Mouse (Mus musculus) limb, embryonic 13.5 days (tissue): ENCODE measurements around the gene Gapt. TPM values are rescaled to one million over a fixed set of nuclear protein-coding genes. Genes with fewer than 3 reads are reported as not detected.

Experiments used
- ATAC-seq: fragments of 200-750 bp; cut with Nextera tagmentation; 2 replicates; pipeline ENCODE4 v1.8.0; 2017; ENCODE audit warnings: low read depth, moderate number of reproducible peaks, moderate TSS enrichment; ENCODE audit not compliant: low FRiP score
- H3K27ac ChIP-seq: fragments of 300-500 bp; sonication (generic); 2 replicates; pipeline ENCODE4 v1.5.1; 2015; ENCODE audit warnings: inconsistent platforms, mild to moderate bottlenecking, moderate library complexity
- H3K27me3 ChIP-seq: fragments of 300-500 bp; sonication (generic); 2 replicates; pipeline ENCODE4 v1.6.1; 2015; ENCODE audit warnings: mild to moderate bottlenecking, inconsistent platforms
- H3K36me3 ChIP-seq: fragments of 300-500 bp; sonication (generic); 2 replicates; pipeline ENCODE4 v1.6.1; 2015; ENCODE audit warnings: inconsistent platforms, mild to moderate bottlenecking, moderate library complexity
- H3K4me1 ChIP-seq: fragments of 300-500 bp; sonication (generic); 2 replicates; pipeline ENCODE4 v1.6.1; 2015; ENCODE audit warnings: inconsistent platforms
- H3K4me2 ChIP-seq: fragments of 300-500 bp; sonication (generic); replicated peaks from 2 replicates; pipeline ENCODE4 v1.6.1; 2015; ENCODE audit warnings: inconsistent platforms, mild to moderate bottlenecking, moderate library complexity
- H3K4me3 ChIP-seq: fragments of 300-500 bp; sonication (generic); 2 replicates; pipeline ENCODE4 v1.5.1; 2015; ENCODE audit warnings: moderate library complexity, mild to moderate bottlenecking, inconsistent platforms
- H3K9ac ChIP-seq: fragments of 300-500 bp; sonication (generic); 2 replicates; pipeline ENCODE4 v1.6.1; 2015; ENCODE audit warnings: mild to moderate bottlenecking, inconsistent platforms
- H3K9me3 ChIP-seq: fragments of 300-500 bp; sonication (generic); 2 replicates; pipeline ENCODE4 v1.6.1; 2016; ENCODE audit warnings: inconsistent platforms
- WGBS: fragments of 180-500 bp; shearing (Covaris S2); methylation state at CpG from one replicate; pipeline ENCODE4 v1.1.7; 2015; 5-methylcytosine and 5-hydroxymethylcytosine counted together
- polyA plus RNA-seq: library from polyadenylated mRNA; unstranded; fragments of >200 nt; fragmentation: Nextera tagmentation; extraction: Ambion mirVana; gene quantifications from 2 replicates; pipeline ENCODE4 v1.2.1, GENCODE M21; 2015

The Gapt gene
- polyA plus RNA-seq, 1 experiment from 2014 or later = 0.11 TPM

GRCm38 (mm10) chr13:110332958-110333597 is 23.9 kb downstream of the Gapt start:
- no peak for ATAC-seq
- H3K4me2 ChIP-seq = no peak overlapping the region
- H3K9ac ChIP-seq = no peak overlapping the region
- no peak overlapping the region for H3K4me3 ChIP-seq
- 92% methylated on average over 14 of the region's 14 CpGs for WGBS
- H3K27ac ChIP-seq = no peak overlapping the region
- no peaks in the 10 kb centered on the region for H3K4me1 ChIP-seq
- H3K27me3 ChIP-seq = no peaks in the 10 kb centered on the region
- no peaks in the 10 kb centered on the region for H3K9me3 ChIP-seq
- H3K36me3 ChIP-seq = no peaks in the 10 kb centered on the region

- WGBS = 69% methylated on average over 4 of the region's 4 CpGs
- H3K9ac ChIP-seq = no peak overlapping the region
- no peak overlapping the region for H3K4me3 ChIP-seq
- no peaks in the 10 kb centered on the region for H3K9me3 ChIP-seq
- no peak overlapping the region for H3K27ac ChIP-seq
- ATAC-seq = no peak
- no peaks in the 10 kb centered on the region for H3K27me3 ChIP-seq
- H3K4me2 ChIP-seq = no peak overlapping the region
- peaks cover 5% of the 10 kb centered on the region; the same call in 1 of the 2 replicates for H3K4me1 ChIP-seq
- no peaks in the 10 kb centered on the region for H3K36me3 ChIP-seq
These were observed 38.3 kb downstream of the Gapt start for GRCm38 (mm10) chr13:110318746-110319145.

- ATAC-seq = no peak
- H3K4me3 ChIP-seq = no peak overlapping the region
- H3K9ac ChIP-seq = no peak overlapping the region
- H3K4me2 ChIP-seq = no peak overlapping the region
- no peak overlapping the region for H3K27ac ChIP-seq
- WGBS = 87% methylated on average over 5 of the region's 5 CpGs
- no peaks in the 10 kb centered on the region for H3K27me3 ChIP-seq
- H3K36me3 ChIP-seq = no peaks in the 10 kb centered on the region
- H3K4me1 ChIP-seq = no peaks in the 10 kb centered on the region
- H3K9me3 ChIP-seq = no peaks in the 10 kb centered on the region
These were observed 49.8 kb downstream of the Gapt start for GRCm38 (mm10) chr13:110307188-110307587.

Other genes with a start within 250 kb of the Gapt start
- 0.87 and 1.4 TPM in 2 replicates for gene Rab3c, start 76.2 kb downstream of the Gapt start, polyA plus RNA-seq
- 180 and 193 TPM in 2 replicates for gene Plk2, start 37.8 kb upstream of the Gapt start, polyA plus RNA-seq